Mouse (Mus musculus): ENCODE data around the gene Krt20. TPM values are rescaled to one million over a fixed set of nuclear protein-coding genes. Genes with fewer than 3 reads are reported as not detected.

Krt20 gene
- polyA plus RNA-seq, 1 experiment from 2014 or later, result 0.39 TPM

GRCm38 (mm10) chr11:99454044-99454443 lies 16.1 kb upstream of the Krt20 start:
- Histone ChIP-seq H3K4me3 (no peak overlapping the region), H3K36me3 (no peaks in the 10 kb centered on the region), H3K27ac (no peak overlapping the region), H3K4me1 (no peaks in the 10 kb centered on the region), H3K4me2 (no peak overlapping the region), H3K9me3 (no peaks in the 10 kb centered on the region), H3K27me3 (no peaks in the 10 kb centered on the region), H3K9ac (no peak overlapping the region)
- ATAC-seq (ENCODE audit: borderline replicate concordance, extremely low read depth, low FRiP score, low TSS enrichment), result no peak
- WGBS, result 72% methylated on average over 4 of the region's 4 CpGs

DNA sequence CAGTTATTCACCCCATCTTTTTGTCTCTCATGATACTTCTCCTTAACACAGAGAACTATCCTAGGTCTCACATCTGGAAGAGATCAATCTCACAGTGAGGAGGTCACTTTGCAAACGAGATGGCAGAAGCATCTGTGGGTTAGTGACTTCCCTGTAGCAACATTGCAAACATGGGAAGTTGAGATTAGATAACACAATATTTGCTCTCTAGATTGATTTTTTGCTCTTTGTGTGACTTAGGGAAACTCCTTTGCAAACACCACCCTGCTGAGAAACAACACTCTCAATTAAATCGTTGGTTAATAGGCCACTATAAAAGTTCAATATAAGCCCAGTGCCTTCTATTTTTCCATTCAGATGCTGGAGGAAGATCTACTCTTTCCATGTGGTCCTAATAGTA lies 10.8 kb upstream of the Krt20 start:
- Histone ChIP-seq H3K27ac (no peak overlapping the region), H3K9ac (no peak overlapping the region), H3K36me3 (no peaks in the 10 kb centered on the region), H3K4me1 (no peaks in the 10 kb centered on the region), H3K27me3 (no peaks in the 10 kb centered on the region), H3K9me3 (no peaks in the 10 kb centered on the region), H3K4me3 (no peak overlapping the region), H3K4me2 (no peak overlapping the region)
- WGBS, result 25% methylated on average over 2 of the region's 2 CpGs
- ATAC-seq (ENCODE audit: borderline replicate concordance, extremely low read depth, low FRiP score, low TSS enrichment), result no peak

DNA sequence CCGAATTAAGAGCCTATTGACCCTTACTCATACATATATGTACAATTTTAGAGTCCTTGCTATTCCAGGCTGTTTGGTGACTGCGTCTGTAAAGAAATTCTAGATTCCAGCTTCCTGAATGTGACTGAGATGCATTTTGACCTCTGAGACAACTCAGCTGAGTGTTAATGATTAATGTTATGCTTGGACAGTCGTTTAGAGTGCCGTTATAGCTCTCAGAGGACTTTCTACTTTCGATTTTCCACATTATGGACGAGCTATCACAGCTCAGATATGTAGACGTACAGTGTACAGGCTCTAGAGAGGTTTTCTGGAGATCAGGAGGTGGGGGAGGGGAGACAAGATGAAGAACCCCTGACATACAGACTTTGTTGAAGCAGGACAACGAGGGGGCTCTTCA lies 3.3 kb upstream of the Krt20 start:
- WGBS, result 26% methylated on average over 8 of the region's 8 CpGs
- Histone ChIP-seq H3K9me3 (no peaks in the 10 kb centered on the region), H3K4me2 (no peak overlapping the region), H3K4me1 (no peaks in the 10 kb centered on the region), H3K27ac (no peak overlapping the region), H3K36me3 (no peaks in the 10 kb centered on the region), H3K27me3 (no peaks in the 10 kb centered on the region), H3K9ac (no peak overlapping the region), H3K4me3 (no peak overlapping the region)
- ATAC-seq (ENCODE audit: borderline replicate concordance, extremely low read depth, low FRiP score, low TSS enrichment), result no peak

DNA sequence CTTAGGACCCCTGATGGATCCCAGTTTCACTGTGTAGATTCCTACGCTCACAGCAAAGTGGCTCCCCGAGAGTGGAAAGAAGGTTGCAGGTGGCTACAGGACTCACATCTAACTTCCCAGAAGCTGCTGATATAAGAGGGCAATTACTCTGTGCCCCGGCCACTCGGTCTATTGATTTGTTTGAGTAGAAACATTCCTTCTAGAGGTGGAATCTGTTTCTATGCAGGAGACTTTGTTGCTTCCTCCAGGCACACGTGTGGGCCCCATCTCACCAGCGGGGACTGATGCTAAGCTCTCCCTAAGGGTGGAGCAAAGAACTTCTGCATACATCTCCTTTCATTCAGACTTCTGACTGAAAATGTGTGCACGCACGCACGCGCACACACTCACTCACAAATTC lies 1.5 kb upstream of the Krt20 start:
- WGBS, result 48% methylated on average over 10 of the region's 10 CpGs
- H3K4me2 ChIP-seq, result no peak overlapping the region
- H3K4me1 ChIP-seq, result no peaks in the 10 kb centered on the region
- no peaks in the 10 kb centered on the region for H3K9me3 ChIP-seq
- H3K36me3 ChIP-seq, result no peaks in the 10 kb centered on the region
- ATAC-seq (ENCODE audit: borderline replicate concordance, extremely low read depth, low FRiP score, low TSS enrichment), result no peak
- H3K4me3 ChIP-seq, result no peak overlapping the region
- no peak overlapping the region for H3K27ac ChIP-seq
- no peaks in the 10 kb centered on the region for H3K27me3 ChIP-seq
- no peak overlapping the region for H3K9ac ChIP-seq

- Histone ChIP-seq H3K27me3 (no peaks in the 10 kb centered on the region), H3K27ac (no peak overlapping the region), H3K36me3 (no peaks in the 10 kb centered on the region), H3K4me1 (no peaks in the 10 kb centered on the region), H3K9ac (no peak overlapping the region), H3K4me2 (no peak overlapping the region), H3K9me3 (no peaks in the 10 kb centered on the region), H3K4me3 (no peak overlapping the region)
- ATAC-seq (ENCODE audit: borderline replicate concordance, extremely low read depth, low FRiP score, low TSS enrichment), result no peak
- WGBS, result 36% methylated on average over 4 of the region's 4 CpGs
These were observed 1.3 kb downstream of the Krt20 start for GRCm38 (mm10) chr11:99436625-99437024.

DNA sequence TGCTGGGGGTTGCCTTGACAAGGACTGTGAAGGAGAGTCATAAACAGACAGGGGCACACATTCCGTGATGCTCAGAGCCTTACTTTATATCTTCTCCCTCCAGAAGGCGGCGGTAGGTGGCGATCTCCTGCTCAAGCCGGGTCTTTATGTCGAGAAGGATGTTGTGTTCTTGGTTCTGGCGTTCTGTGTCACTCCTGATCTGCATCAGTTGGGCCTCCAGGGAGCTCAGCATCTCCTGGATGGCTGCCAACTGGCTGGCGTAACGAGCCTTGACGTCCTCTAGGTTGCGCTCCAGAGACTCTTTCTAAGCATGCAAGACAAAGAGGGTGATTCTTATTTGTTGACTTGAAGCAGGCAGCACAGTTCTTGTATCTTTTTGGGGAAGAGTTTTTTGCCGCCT lies 7.3 kb downstream of the Krt20 start:
- no peaks in the 10 kb centered on the region for H3K9me3 ChIP-seq
- ATAC-seq (ENCODE audit: borderline replicate concordance, extremely low read depth, low FRiP score, low TSS enrichment), result no peak
- H3K27ac ChIP-seq, result no peak overlapping the region
- no peaks in the 10 kb centered on the region for H3K4me1 ChIP-seq
- H3K9ac ChIP-seq, result no peak overlapping the region
- no peak overlapping the region for H3K4me2 ChIP-seq
- WGBS, result 37% methylated on average over 12 of the region's 12 CpGs
- H3K36me3 ChIP-seq, result no peaks in the 10 kb centered on the region
- H3K4me3 ChIP-seq, result no peak overlapping the region
- H3K27me3 ChIP-seq, result no peaks in the 10 kb centered on the region

DNA sequence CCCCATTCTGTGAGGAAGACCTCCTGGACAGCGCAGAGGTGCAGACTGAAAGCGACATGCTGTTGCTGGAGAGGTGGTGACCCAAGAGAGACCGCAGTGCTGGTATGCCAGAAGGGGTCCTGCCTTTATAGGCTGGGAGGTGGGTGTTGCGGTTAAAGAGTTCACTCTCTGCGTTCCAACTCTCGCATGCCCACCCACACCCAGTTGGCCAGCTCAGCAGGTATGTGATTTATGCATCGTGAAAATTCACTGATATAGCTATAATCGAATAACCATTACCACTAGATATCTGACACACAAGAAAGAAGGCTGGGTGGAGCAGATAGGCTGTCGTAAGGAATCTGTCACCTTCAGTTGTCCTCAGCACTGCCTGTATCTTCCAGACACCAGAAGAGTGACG lies 15.8 kb downstream of the Krt20 start, which contains the start of gene Krt12:
Krt12 (minus strand) TSS at position 101 of the 400 bp plus-strand sequence.
- no peaks in the 10 kb centered on the region for H3K4me1 ChIP-seq
- H3K9ac ChIP-seq, result no peak within 1 kb of the TSS
- no peaks in the 10 kb centered on the region for H3K9me3 ChIP-seq
- no peaks in the 10 kb centered on the region for H3K36me3 ChIP-seq
- 77% methylated on average over 10 of the region's 10 CpGs for WGBS
- no peaks in the 10 kb centered on the region for H3K27me3 ChIP-seq
- H3K4me2 ChIP-seq, result no peak within 1 kb of the TSS
- no peak within 1 kb of the TSS for H3K4me3 ChIP-seq
- no peak within 1 kb of the TSS for H3K27ac ChIP-seq
- ATAC-seq (ENCODE audit: borderline replicate concordance, extremely low read depth, low FRiP score, low TSS enrichment), result no peak

DNA sequence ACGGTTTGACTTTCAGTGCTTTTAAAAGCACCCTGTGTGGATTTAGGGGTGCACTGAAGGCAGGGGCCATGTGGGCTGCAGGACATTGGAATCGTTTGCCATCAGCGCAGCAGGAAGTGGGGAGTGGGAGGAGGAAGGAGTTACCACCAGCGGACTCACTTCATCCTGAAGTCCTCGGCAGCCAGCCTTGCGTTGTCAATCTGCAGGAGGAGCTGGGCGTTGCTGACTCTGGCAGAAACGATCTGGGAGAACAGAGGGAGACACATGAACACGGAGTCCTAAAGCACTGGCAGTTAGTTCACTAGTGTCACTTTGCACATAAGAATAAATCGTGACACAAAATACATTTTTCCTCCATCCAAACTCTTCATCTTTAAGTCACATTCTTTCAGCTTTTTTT lies 17.4 kb downstream of the Krt20 start:
- H3K36me3 ChIP-seq, result no peaks in the 10 kb centered on the region

GRCm38 (mm10) chr11:99417819-99418218 lies 20.1 kb downstream of the Krt20 start:
- no peak overlapping the region for H3K27ac ChIP-seq
- H3K4me3 ChIP-seq, result no peak overlapping the region
- no peaks in the 10 kb centered on the region for H3K9me3 ChIP-seq
- no peak overlapping the region for H3K9ac ChIP-seq
- no peaks in the 10 kb centered on the region for H3K36me3 ChIP-seq
- no peaks in the 10 kb centered on the region for H3K27me3 ChIP-seq
- 58% methylated on average over 16 of the region's 16 CpGs for WGBS
- no peak overlapping the region for H3K4me2 ChIP-seq
- H3K4me1 ChIP-seq, result no peaks in the 10 kb centered on the region
- ATAC-seq (ENCODE audit: borderline replicate concordance, extremely low read depth, low FRiP score, low TSS enrichment), result no peak

More for the DNA sequence above, 17.4 kb downstream of the Krt20 start:
- H3K9ac ChIP-seq, result no peak overlapping the region
- no peaks in the 10 kb centered on the region for H3K9me3 ChIP-seq
- no peaks in the 10 kb centered on the region for H3K27me3 ChIP-seq
- no peaks in the 10 kb centered on the region for H3K4me1 ChIP-seq
- WGBS, result 36% methylated on average over 10 of the region's 10 CpGs
- H3K4me3 ChIP-seq, result no peak overlapping the region
- H3K4me2 ChIP-seq, result no peak overlapping the region
- H3K27ac ChIP-seq, result no peak overlapping the region
- no peak for ATAC-seq (ENCODE audit: borderline replicate concordance, extremely low read depth, low FRiP score, low TSS enrichment)

GRCm38 (mm10) chr11:99416902-99417301 lies 21.0 kb downstream of the Krt20 start:
- no peak for ATAC-seq (ENCODE audit: borderline replicate concordance, extremely low read depth, low FRiP score, low TSS enrichment)
- Histone ChIP-seq H3K4me1 (no peaks in the 10 kb centered on the region), H3K36me3 (no peaks in the 10 kb centered on the region), H3K9me3 (no peaks in the 10 kb centered on the region), H3K9ac (no peak overlapping the region), H3K4me3 (no peak overlapping the region), H3K27me3 (no peaks in the 10 kb centered on the region), H3K4me2 (no peak overlapping the region), H3K27ac (no peak overlapping the region)
- WGBS, result 80% methylated on average over 13 of the region's 13 CpGs

GRCm38 (mm10) chr11:99414463-99415147 lies 23.3 kb downstream of the Krt20 start:
- WGBS, result 85% methylated on average over 13 of the region's 13 CpGs
- ATAC-seq (ENCODE audit: borderline replicate concordance, extremely low read depth, low FRiP score, low TSS enrichment), result no peak

DNA sequence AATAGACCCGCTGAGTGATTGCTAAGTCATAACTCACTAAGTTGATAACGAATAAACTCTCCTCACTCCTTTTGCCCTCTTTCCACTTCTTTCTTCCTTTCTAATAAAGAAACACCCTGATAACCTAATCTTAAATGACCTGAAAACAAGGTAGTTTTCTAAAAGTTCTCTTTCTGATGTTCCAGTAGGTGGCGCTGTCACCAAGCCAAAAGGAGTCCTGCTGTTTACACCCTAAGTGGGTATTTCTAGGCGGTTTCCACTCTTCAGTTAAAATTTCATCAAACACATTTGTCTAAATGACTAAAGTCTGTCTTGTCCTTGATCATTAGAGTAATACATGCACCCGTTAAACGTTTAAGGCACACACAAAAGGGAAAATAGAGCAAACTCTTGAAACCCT lies 24.7 kb downstream of the Krt20 start:
- no peaks in the 10 kb centered on the region for H3K4me1 ChIP-seq
- H3K9ac ChIP-seq, result no peak overlapping the region
- no peak overlapping the region for H3K4me3 ChIP-seq
- ATAC-seq (ENCODE audit: borderline replicate concordance, extremely low read depth, low FRiP score, low TSS enrichment), result no peak
- H3K27ac ChIP-seq, result no peak overlapping the region
- no peaks in the 10 kb centered on the region for H3K9me3 ChIP-seq
- H3K36me3 ChIP-seq, result no peaks in the 10 kb centered on the region
- no peak overlapping the region for H3K4me2 ChIP-seq
- WGBS, result 19% methylated on average over 6 of the region's 6 CpGs
- no peaks in the 10 kb centered on the region for H3K27me3 ChIP-seq

More at GRCm38 (mm10) chr11:99414463-99415147, 23.3 kb downstream of the Krt20 start:
- Histone ChIP-seq H3K9me3 (no peaks in the 10 kb centered on the region), H3K36me3 (no peaks in the 10 kb centered on the region), H3K9ac (no peak overlapping the region), H3K27ac (no peak overlapping the region), H3K4me1 (no peaks in the 10 kb centered on the region), H3K4me3 (no peak overlapping the region), H3K4me2 (no peak overlapping the region), H3K27me3 (no peaks in the 10 kb centered on the region)

GRCm38 (mm10) chr11:99406186-99406585 lies 31.8 kb downstream of the Krt20 start:
- ATAC-seq (ENCODE audit: borderline replicate concordance, extremely low read depth, low FRiP score, low TSS enrichment), result no peak

More at GRCm38 (mm10) chr11:99406186-99406585, 31.8 kb downstream of the Krt20 start:
- H3K4me3 ChIP-seq, result no peak overlapping the region
- no peak overlapping the region for H3K9ac ChIP-seq
- no peak overlapping the region for H3K27ac ChIP-seq
- H3K9me3 ChIP-seq, result no peaks in the 10 kb centered on the region
- no peak overlapping the region for H3K4me2 ChIP-seq
- 61% methylated on average over 10 of the region's 10 CpGs for WGBS
- H3K36me3 ChIP-seq, result no peaks in the 10 kb centered on the region
- no peaks in the 10 kb centered on the region for H3K4me1 ChIP-seq
- no peaks in the 10 kb centered on the region; the same call in 1 of the 2 replicates for H3K27me3 ChIP-seq
